Mouse (Mus musculus) cortical plate, adult 2 months (tissue): Measurements from ENCODE around the gene Robo2. TPM values are rescaled to one million over a fixed set of nuclear protein-coding genes. Genes with fewer than 3 reads are reported as not detected.

Source experiments
- H3K27ac ChIP-seq: fragments of 200-500 bp; 2 replicates; pipeline ENCODE4 v1.5.1; 2012; ENCODE audit warnings: low read length, control low read depth, inconsistent platforms; ENCODE audit not compliant: insufficient read depth
- H3K4me1 ChIP-seq: fragments of 200-500 bp; 2 replicates; pipeline ENCODE4 v1.6.1; 2011; ENCODE audit warnings: low read length; ENCODE audit not compliant: control insufficient read depth, insufficient read depth
- H3K4me3 ChIP-seq: fragments of 200-500 bp; 2 replicates; pipeline ENCODE4 v1.5.1; 2011; ENCODE audit warnings: mild to moderate bottlenecking, low read length, control low read depth; ENCODE audit not compliant: insufficient read depth
- CTCF ChIP-seq: fragments of 200-500 bp; IDR thresholded peaks from 2 replicates; pipeline ENCODE4 v1.5.1; 2011; ENCODE audit warnings: mild to moderate bottlenecking, control low read depth, low read length; ENCODE audit not compliant: insufficient read depth; ENCODE audit errors: extremely low read depth
- POLR2A ChIP-seq: fragments of 200-500 bp; IDR thresholded peaks from 2 replicates; pipeline ENCODE4 v1.6.1; 2011; ENCODE audit warnings: mild to moderate bottlenecking, low read length, control low read depth; ENCODE audit not compliant: insufficient read depth; ENCODE audit errors: extremely low read depth
- polyA plus RNA-seq: library from polyadenylated mRNA; depleted of rRNA; stranded (reverse); fragments of >200 nt; gene quantifications from 2 replicates; pipeline ENCODE4 v1.2.3, GENCODE M21; 2012

The Robo2 gene
- polyA plus RNA-seq, 1 experiment = 54.2 TPM

GRCm38 (mm10) chr16:74169642-74170041, 242.0 kb downstream of the Robo2 start:
- Histone ChIP-seq H3K4me1 (no peaks in the 10 kb centered on the region), H3K27ac (no peak overlapping the region), H3K4me3 (no peak overlapping the region)
- TF ChIP-seq POLR2A (no peak), CTCF (no peak)

DNA sequence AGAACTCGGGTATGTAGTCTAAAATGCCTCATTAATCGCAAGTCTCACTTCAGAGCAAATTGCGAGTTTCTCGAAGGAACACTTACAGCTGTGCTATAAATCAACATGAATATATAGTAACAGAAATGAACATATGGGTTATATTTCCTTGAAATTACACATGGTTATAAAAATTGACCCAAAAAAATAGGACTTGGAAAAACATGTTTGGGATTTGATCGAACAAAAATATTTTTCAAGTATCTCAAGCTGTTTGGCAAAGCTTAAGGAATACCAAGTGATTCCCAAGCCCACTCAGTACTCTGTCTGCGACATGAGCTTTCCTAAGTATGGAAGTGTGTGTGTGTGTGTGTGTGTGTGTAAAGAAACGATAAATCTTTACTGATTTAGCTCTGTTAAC, 242.5 kb downstream of the Robo2 start:
- TF ChIP-seq CTCF (no peak), POLR2A (no peak)
- no peak overlapping the region for H3K4me3 ChIP-seq
- H3K4me1 ChIP-seq = no peaks in the 10 kb centered on the region
- H3K27ac ChIP-seq = no peak overlapping the region

- TF ChIP-seq POLR2A = no peak
- no peak for TF ChIP-seq CTCF
- H3K4me1 ChIP-seq = no peaks in the 10 kb centered on the region
- H3K27ac ChIP-seq = no peak overlapping the region
- no peak overlapping the region for H3K4me3 ChIP-seq
These were observed 243.8 kb downstream of the Robo2 start for GRCm38 (mm10) chr16:74167832-74168231.

DNA sequence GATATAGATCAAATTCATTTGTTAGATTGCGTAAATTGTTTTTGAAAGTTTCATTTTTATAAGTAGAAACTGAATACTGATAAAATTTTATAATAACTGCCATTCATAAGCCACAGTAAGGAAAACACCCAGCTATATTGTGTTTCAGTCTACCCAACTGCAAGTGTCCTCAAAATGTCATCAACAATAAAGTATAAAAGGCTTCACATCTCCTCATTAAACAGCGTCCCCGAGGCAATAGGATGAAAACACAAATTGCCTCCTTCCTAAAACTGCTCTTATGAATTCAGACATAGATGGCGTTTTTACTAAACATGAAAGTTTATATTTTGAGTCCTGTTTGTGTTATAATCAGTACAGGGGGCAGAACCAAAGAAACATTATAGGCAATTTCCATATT, 249.6 kb downstream of the Robo2 start:
- H3K4me1 ChIP-seq = no peaks in the 10 kb centered on the region
- H3K4me3 ChIP-seq = no peak overlapping the region
- H3K27ac ChIP-seq = no peak overlapping the region
- no peak for TF ChIP-seq POLR2A

DNA sequence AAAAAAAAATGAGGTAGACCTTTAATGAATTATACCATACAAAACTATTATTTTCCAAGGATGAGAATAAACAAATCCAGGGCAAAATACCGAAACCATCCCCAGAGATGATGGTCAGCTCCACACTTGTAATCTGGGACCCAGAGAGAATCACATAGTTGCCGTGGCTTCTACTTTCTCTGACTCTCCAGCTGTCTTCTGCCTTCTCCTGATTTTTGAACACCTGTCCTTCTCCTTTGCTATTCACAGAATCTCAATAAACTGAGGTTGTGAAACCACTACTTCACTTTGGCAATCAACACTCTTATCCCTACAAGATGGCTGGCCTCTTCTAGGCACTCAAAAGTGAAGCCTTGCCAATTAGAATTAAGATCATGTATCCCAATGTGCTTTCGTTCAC, 252.4 kb downstream of the Robo2 start:
- TF ChIP-seq CTCF (no peak), POLR2A (no peak)
- no peak overlapping the region for H3K27ac ChIP-seq
- no peaks in the 10 kb centered on the region for H3K4me1 ChIP-seq
- no peak overlapping the region for H3K4me3 ChIP-seq

- Histone ChIP-seq H3K4me3 (no peak overlapping the region), H3K4me1 (no peaks in the 10 kb centered on the region), H3K27ac (no peak overlapping the region)
- TF ChIP-seq CTCF = no peak
- TF ChIP-seq POLR2A = no peak
These were observed 275.4 kb downstream of the Robo2 start for GRCm38 (mm10) chr16:74136181-74136580.

DNA sequence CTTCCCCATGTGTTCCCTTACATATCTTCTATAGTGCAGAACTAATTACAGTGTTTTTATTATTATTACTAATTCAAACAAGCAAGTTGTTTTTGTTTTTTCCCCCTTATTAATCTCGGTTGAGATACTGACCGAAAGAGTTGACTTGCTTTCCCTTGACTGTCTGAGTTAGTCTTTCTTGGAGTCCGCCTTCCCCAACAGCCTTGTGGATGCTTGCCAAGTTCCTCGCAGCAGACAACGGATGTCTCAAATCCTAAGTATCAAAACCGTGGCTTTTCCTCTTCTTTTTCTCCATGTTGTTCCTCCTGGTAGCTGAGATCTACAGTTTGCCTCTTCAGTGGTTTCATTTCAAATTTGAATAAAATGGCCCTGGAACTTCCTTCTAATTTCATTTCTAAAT, 278.8 kb downstream of the Robo2 start:
- no peak overlapping the region for H3K4me3 ChIP-seq
- H3K27ac ChIP-seq = no peak overlapping the region
- TF ChIP-seq POLR2A = no peak
- TF ChIP-seq CTCF = no peak
- H3K4me1 ChIP-seq = no peaks in the 10 kb centered on the region

- Histone ChIP-seq H3K4me3 (no peak overlapping the region), H3K27ac (no peak overlapping the region), H3K4me1 (no peaks in the 10 kb centered on the region)
- no peak for TF ChIP-seq POLR2A
- TF ChIP-seq CTCF = no peak
These were observed 280.3 kb downstream of the Robo2 start for GRCm38 (mm10) chr16:74131370-74131769.

GRCm38 (mm10) chr16:74128443-74128983, 283.1 kb downstream of the Robo2 start:
- Histone ChIP-seq H3K4me3 (no peak overlapping the region), H3K4me1 (no peaks in the 10 kb centered on the region), H3K27ac (no peak overlapping the region)
- TF ChIP-seq CTCF (no peak), POLR2A (no peak)

GRCm38 (mm10) chr16:74113155-74113554, 298.5 kb downstream of the Robo2 start:
- Histone ChIP-seq H3K27ac (no peak overlapping the region), H3K4me1 (no peaks in the 10 kb centered on the region), H3K4me3 (no peak overlapping the region)
- TF ChIP-seq CTCF (no peak), POLR2A (no peak)
